Comparison of ENCODE assay signal across 9 mouse cellular contexts in the genomic region with DNA sequence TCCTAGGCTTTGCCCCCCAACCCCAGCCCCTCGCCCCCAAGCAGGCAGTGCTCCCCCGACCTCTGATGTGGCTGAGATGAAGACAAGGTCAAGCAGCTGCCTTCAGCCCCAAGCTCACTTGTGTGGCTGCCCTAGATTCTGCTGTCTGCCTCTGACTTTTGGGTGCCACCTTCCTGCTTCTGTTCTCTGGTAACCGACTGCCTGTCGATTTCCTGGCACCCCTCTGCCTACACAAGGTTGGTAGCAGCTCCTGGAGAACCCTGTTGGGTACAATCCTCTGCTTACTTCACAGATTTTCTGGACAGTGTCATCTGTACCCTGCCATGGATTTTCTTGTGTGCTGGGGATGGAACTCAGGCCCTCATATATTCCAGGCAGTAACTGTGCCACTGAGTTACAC. TPM values are rescaled to one million over a fixed set of nuclear protein-coding genes. Genes with fewer than 3 reads are reported as not detected.
A peak's percentile ranks its signal among the peaks of the same experiment; 100 is the strongest.
DNase-seq lines count a peak whose midpoint lies in the region; ATAC-seq and TF ChIP-seq lines count a peak whose summit lies in the region.
"Had no signal": no experiment of that assay in that cellular context is flagged by ENCODE, and none has a peak within 500 bp of the region (broad histone marks: within the 10 kb centered on the region; RNA-seq: fewer than 3 reads in every experiment).

No protein-coding gene starts in this region.

- H3K4me3 ChIP-seq in kidney, embryonic 15.5 days (replicated peaks), result no peak overlapping the region
- H3K4me3 ChIP-seq in MEL (ENCODE audit: control insufficient read depth in 1 of 2, insufficient read depth in 1 of 2, low read depth in 2 of 2, low read length in 2 of 2), result no peak overlapping the region
- no peak overlapping the region for H3K4me3 ChIP-seq in embryonic facial prominence, embryonic 14.5 days (ENCODE audit: low read depth, low read length)
- H3K4me3 ChIP-seq in olfactory bulb, adult 2 months (ENCODE audit: insufficient read depth, low read depth, low read length), result no peak overlapping the region
- H3K4me3 ChIP-seq: midbrain, embryonic 15.5 days had no signal

- peaks cover 35% of the 10 kb centered on the region for H3K4me1 ChIP-seq in kidney, embryonic 15.5 days
- peaks cover 12 to 26% of the 10 kb centered on the region in 2 experiments for H3K4me1 ChIP-seq in MEL (ENCODE audit: control insufficient read depth in 1 of 2, insufficient read depth in 2 of 2, low read length in 2 of 2)
- H3K4me1 ChIP-seq in embryonic facial prominence, embryonic 14.5 days (ENCODE audit: control insufficient read depth, insufficient read depth, low read length), result peaks cover 23% of the 10 kb centered on the region
- H3K4me1 ChIP-seq in olfactory bulb, adult 2 months (ENCODE audit: control insufficient read depth, insufficient read depth, low read length), result peaks cover 29% of the 10 kb centered on the region

- no peaks in the 10 kb centered on the region for H3K79me2 ChIP-seq in MEL (ENCODE audit: control insufficient read depth, insufficient read depth, low read length, poor library complexity)

- no peak for TF ChIP-seq EP300 in MEL (IDR thresholded peaks at IDR 0.05; ENCODE audit: low read depth in 1 of 2, low read length in 2 of 2)

- H3K27ac ChIP-seq in kidney, embryonic 15.5 days, result 0 out of 2 replicates have a peak overlapping the region, but pooled peaks have one; percentile 18
- no peak overlapping the region for H3K27ac ChIP-seq in MEL (ENCODE audit: control insufficient read depth, low read depth, low read length)
- 0 out of 2 replicates have a peak overlapping the region, but pooled peaks have one; percentile 15 for H3K27ac ChIP-seq in embryonic facial prominence, embryonic 14.5 days (replicated peaks; ENCODE audit: low read depth, low read length)
- H3K27ac ChIP-seq in olfactory bulb, adult 2 months (ENCODE audit: insufficient read depth, low read depth, low read length), result peak overlapping the region; percentile 25; the same call in 1 of the 2 replicates
- H3K27ac ChIP-seq: midbrain, embryonic 15.5 days had no signal

- peaks cover 13% of the 10 kb centered on the region for H3K36me3 ChIP-seq in kidney, embryonic 15.5 days
- peaks cover 0 to 26% of the 10 kb centered on the region in 2 experiments; a peak in 2 of 4 replicates for H3K36me3 ChIP-seq in MEL (ENCODE audit: control insufficient read depth in 1 of 2, insufficient read depth in 2 of 2, low read length in 2 of 2)
- H3K36me3 ChIP-seq in embryonic facial prominence, embryonic 14.5 days (ENCODE audit: control insufficient read depth, insufficient read depth, low read length), result peaks cover 22% of the 10 kb centered on the region; the same call in 1 of the 2 replicates
- H3K36me3 ChIP-seq: midbrain, embryonic 15.5 days had no signal

- no peak for TF ChIP-seq RAD21 in MEL (IDR thresholded peaks at IDR 0.05; ENCODE audit: low read depth, low read length)

- no peak overlapping the region for H3K9ac ChIP-seq in kidney, embryonic 15.5 days
- no peak overlapping the region for H3K9ac ChIP-seq in MEL (ENCODE audit: control insufficient read depth, low read depth, low read length, poor library complexity, severe bottlenecking)
- H3K9ac ChIP-seq in embryonic facial prominence, embryonic 14.5 days (ENCODE audit: low read depth, low read length), result no peak overlapping the region
- H3K9ac ChIP-seq: midbrain, embryonic 15.5 days had no signal

- ATAC-seq in kidney, embryonic 15.5 days (replicated peaks; ENCODE audit: low FRiP score), result no peak
- no peak for ATAC-seq in embryonic facial prominence, embryonic 14.5 days (ENCODE audit: low read depth)
- ATAC-seq: midbrain, embryonic 15.5 days had no signal

- no peaks in the 10 kb centered on the region for H3K27me3 ChIP-seq in kidney, embryonic 15.5 days
- H3K27me3 ChIP-seq in MEL (ENCODE audit: control insufficient read depth in 1 of 2, insufficient read depth in 2 of 2, low read length in 2 of 2), result no peaks in the 10 kb centered on the region
- no peaks in the 10 kb centered on the region for H3K27me3 ChIP-seq in embryonic facial prominence, embryonic 14.5 days (replicated peaks; ENCODE audit: control insufficient read depth, insufficient read depth, low read length)
- H3K27me3 ChIP-seq: midbrain, embryonic 15.5 days had no signal

- no peak overlapping the region for H3K4me2 ChIP-seq in kidney, embryonic 15.5 days
- H3K4me2 ChIP-seq in embryonic facial prominence, embryonic 14.5 days (ENCODE audit: low read depth, low read length), result no peak overlapping the region
- H3K4me2 ChIP-seq: midbrain, embryonic 15.5 days had no signal

- H3K9me3 ChIP-seq in kidney, embryonic 15.5 days (replicated peaks), result no peaks in the 10 kb centered on the region
- H3K9me3 ChIP-seq in MEL (replicated peaks; ENCODE audit: insufficient read depth, low read length), result no peaks in the 10 kb centered on the region
- H3K9me3 ChIP-seq in embryonic facial prominence, embryonic 14.5 days (ENCODE audit: control insufficient read depth, low read length), result no peaks in the 10 kb centered on the region
- H3K9me3 ChIP-seq: midbrain, embryonic 15.5 days had no signal

- 78% methylated on average over 4 of the region's 4 CpGs for WGBS in kidney, embryonic 15.5 days
- 68% methylated on average over 4 of the region's 4 CpGs for WGBS in embryonic facial prominence, embryonic 14.5 days
- 62% methylated on average over 4 of the region's 4 CpGs for WGBS in olfactory bulb, adult 2 months

- TF ChIP-seq POLR2A in MEL (IDR thresholded peaks at IDR 0.05; ENCODE audit: control insufficient read depth in 1 of 2, insufficient read depth in 1 of 2, low read depth in 1 of 2, low read length in 2 of 2, poor library complexity in 1 of 2), result no peak
- no peak for TF ChIP-seq POLR2A in olfactory bulb, adult 2 months (IDR thresholded peaks at IDR 0.05; ENCODE audit: insufficient read depth, low read depth, low read length)

- no peak for TF ChIP-seq CTCF in MEL (IDR thresholded peaks at IDR 0.05 in 2 of 3, conservative IDR thresholded peaks at IDR 0.05 in 1 of 3; ENCODE audit: control insufficient read depth in 1 of 3, insufficient read depth in 1 of 3, low read depth in 2 of 3, low read length in 3 of 3, poor library complexity in 1 of 3, severe bottlenecking in 1 of 3)
- no peak for TF ChIP-seq CTCF in olfactory bulb, adult 2 months (IDR thresholded peaks at IDR 0.05; ENCODE audit: insufficient read depth, low read depth, low read length)

- DNase-seq in kidney, postnatal 4 days, result no peak
- no peak for DNase-seq in MEL (ENCODE audit: low read depth, low spot score)
- no peak for DNase-seq in embryonic facial prominence, embryonic 14.5 days (ENCODE audit: low spot score)
- DNase-seq in adrenal gland, adult (ENCODE audit: inconsistent age in 2 of 2, low spot score in 1 of 2), result no peak
- no peak for DNase-seq in right cerebral cortex, postnatal 10 days (ENCODE audit: low spot score in 2 of 2)
- DNase-seq: kidney, adult 9 months had no signal

TF ChIP-seq in MEL, 35 proteins besides CTCF, POLR2A, EP300 and RAD21:
- TF ChIP-seq ZKSCAN1 (IDR thresholded peaks at IDR 0.05; ENCODE audit: low read depth, low read length), result no peak
- TF ChIP-seq POLR2AphosphoS2 (IDR thresholded peaks at IDR 0.05; ENCODE audit: low read length), result 0 out of 2 replicates have a peak, but pooled peaks have one; percentile 28

RNA-seq across cellular contexts. Expression of gene Ascc1, which starts 21.3 kb away (rescaled TPM):
- polyA plus RNA-seq in kidney, embryonic 15.5 days (2015; fragmentation: Nextera tagmentation; extraction: Ambion mirVana), result 48.7 and 50.6 TPM in 2 replicates
- total RNA-seq in MEL (2012; rRNA removed), result 17.0 and 17.1 TPM in 2 replicates
- 10 to 100 TPM in 1 of 2 experiments, not detected in 1; 37.9 TPM for polyA plus RNA-seq in MEL (2012; ENCODE audit: insufficient read depth in 1 of 2, insufficient read length in 2 of 2, low read depth in 1 of 2, low replicate concordance in 2 of 2, missing spikeins in 1 of 2)
- polyA plus RNA-seq in embryonic facial prominence, embryonic 14.5 days (2014; fragmentation: Nextera tagmentation; extraction: Ambion mirVana), result 36.5 and 37.8 TPM in 2 replicates
- polyA plus RNA-seq in olfactory bulb, adult 2 months (2012; ENCODE audit: insufficient read depth, insufficient read length, low replicate concordance, missing spikeins), result not detected in 2 replicates

RNA-seq across cellular contexts. Expression of gene Anapc16, which starts 21.6 kb away (rescaled TPM):
- 102 and 107 TPM in 2 replicates for polyA plus RNA-seq in kidney, embryonic 15.5 days (2015; fragmentation: Nextera tagmentation; extraction: Ambion mirVana)
- 61.5 and 73.0 TPM in 2 replicates for total RNA-seq in MEL (2012; rRNA removed)
- polyA plus RNA-seq in MEL (2012; ENCODE audit: insufficient read depth in 1 of 2, insufficient read length in 2 of 2, low read depth in 1 of 2, low replicate concordance in 2 of 2, missing spikeins in 1 of 2), result 10 to 100 TPM in 1 of 2 experiments, not detected in 1; 53.7 TPM
- polyA plus RNA-seq in embryonic facial prominence, embryonic 14.5 days (2014; fragmentation: Nextera tagmentation; extraction: Ambion mirVana), result 96.2 and 101 TPM in 2 replicates
- not detected in 2 replicates for polyA plus RNA-seq in olfactory bulb, adult 2 months (2012; ENCODE audit: insufficient read depth, insufficient read length, low replicate concordance, missing spikeins)

RNA-seq across cellular contexts. Expression of gene Ddit4, which starts 29.7 kb away (rescaled TPM):
- 31.0 and 36.3 TPM in 2 replicates for polyA plus RNA-seq in kidney, embryonic 15.5 days (2015; fragmentation: Nextera tagmentation; extraction: Ambion mirVana)
- 2.6 and 40.6 TPM in 2 replicates for total RNA-seq in MEL (2012; rRNA removed)
- polyA plus RNA-seq in MEL (2012; ENCODE audit: insufficient read depth in 1 of 2, insufficient read length in 2 of 2, low read depth in 1 of 2, low replicate concordance in 2 of 2, missing spikeins in 1 of 2), result 10 to 100 TPM in 1 of 2 experiments, not detected in 1; 11.6 TPM
- polyA plus RNA-seq in embryonic facial prominence, embryonic 14.5 days (2014; fragmentation: Nextera tagmentation; extraction: Ambion mirVana), result 8.7 and 9.2 TPM in 2 replicates
- 264 TPM in 1 of 2 replicates, not detected in the other for polyA plus RNA-seq in olfactory bulb, adult 2 months (2012; ENCODE audit: insufficient read depth, insufficient read length, low replicate concordance, missing spikeins)
